Mouse (Mus musculus) cortical plate, adult 2 months (tissue): ENCODE data around the gene Pdgfra.

Experiments
- CTCF ChIP-seq: fragments of 200-500 bp; IDR thresholded peaks from 2 replicates; pipeline ENCODE4 v1.5.1; 2011; ENCODE audit warnings: mild to moderate bottlenecking, control low read depth, low read length; ENCODE audit not compliant: insufficient read depth; ENCODE audit errors: extremely low read depth
- POLR2A ChIP-seq: fragments of 200-500 bp; IDR thresholded peaks from 2 replicates; pipeline ENCODE4 v1.6.1; 2011; ENCODE audit warnings: mild to moderate bottlenecking, low read length, control low read depth; ENCODE audit not compliant: insufficient read depth; ENCODE audit errors: extremely low read depth

- peak; percentile 35; the same call in 1 of the 2 replicates for TF ChIP-seq CTCF
- no peak for TF ChIP-seq POLR2A
Measured at GRCm38 (mm10) chr5:75151146-75151900, 769 bp upstream of the Pdgfra start.
